13 mouse cellular contexts compared by ENCODE assay signal in the genomic region with DNA sequence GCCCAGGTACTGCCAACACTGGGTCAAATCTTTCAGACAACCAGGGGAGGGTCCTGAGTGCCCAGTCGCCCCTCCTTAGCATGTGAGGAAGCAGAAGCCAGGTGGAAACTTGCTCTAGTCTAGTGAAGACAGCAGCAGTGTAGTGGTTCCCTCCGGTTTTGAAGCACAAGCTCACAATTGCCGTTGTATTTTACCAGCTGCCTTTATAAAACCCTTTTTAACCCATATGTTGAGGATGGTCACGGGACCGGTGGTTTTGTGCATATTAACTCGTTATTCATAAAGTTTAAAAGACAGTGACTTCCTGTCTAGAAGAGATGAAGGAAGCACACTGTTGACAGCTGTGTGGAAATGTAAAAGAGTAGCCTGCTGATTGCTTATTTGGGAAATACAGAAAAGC. TPM values are rescaled to one million over a fixed set of nuclear protein-coding genes. Genes with fewer than 3 reads are reported as not detected.
DNase-seq lines count a peak whose midpoint lies in the region; ATAC-seq lines count a peak whose summit lies in the region.
"Had no signal": no experiment of that assay in that cellular context is flagged by ENCODE, and none has a peak within 500 bp of the region (broad histone marks: within the 10 kb centered on the region; RNA-seq: fewer than 3 reads in every experiment).

No protein-coding gene starts in this region.

- H3K9ac ChIP-seq in heart, embryonic 15.5 days: no peak overlapping the region
- H3K9ac ChIP-seq in limb, embryonic 15.5 days: no peak overlapping the region
- H3K9ac ChIP-seq: forebrain, postnatal 0 days; intestine, embryonic 15.5 days; liver, embryonic 12.5 days had no signal

- no peaks in the 10 kb centered on the region for H3K9me3 ChIP-seq in heart, embryonic 15.5 days (replicated peaks)
- H3K9me3 ChIP-seq in limb, embryonic 15.5 days: no peaks in the 10 kb centered on the region
- H3K9me3 ChIP-seq: intestine, embryonic 15.5 days; liver, embryonic 12.5 days; neural tube, embryonic 13.5 days had no signal

- no peak for ATAC-seq in heart, embryonic 15.5 days (replicated peaks; ENCODE audit: insufficient number of reproducible peaks, insufficient read depth, low FRiP score, low read depth)
- no peak for ATAC-seq in limb, embryonic 15.5 days (ENCODE audit: insufficient number of reproducible peaks, low FRiP score, low TSS enrichment, low read depth)
- ATAC-seq in megakaryocyte, adult 5-6 weeks (ENCODE audit: poor library complexity, severe bottlenecking): no peak
- ATAC-seq: intestine, embryonic 15.5 days; liver, embryonic 12.5 days had no signal

- WGBS in heart, embryonic 15.5 days: 41% methylated on average over 6 of the region's 6 CpGs
- 38% methylated on average over 6 of the region's 6 CpGs for WGBS in limb, embryonic 15.5 days

- intact Hi-C loops in heart, postnatal 25 days (cut with DNase I): loop anchor here (2.0 kb wide), 1 partner anchor 39 kb away; no protein-coding TSS in a partner anchor

- H3K27me3 ChIP-seq in heart, embryonic 15.5 days: no peaks in the 10 kb centered on the region
- no peaks in the 10 kb centered on the region for H3K27me3 ChIP-seq in limb, embryonic 15.5 days
- H3K27me3 ChIP-seq: intestine, embryonic 15.5 days; liver, embryonic 12.5 days; neural tube, embryonic 13.5 days had no signal

- peaks cover 59% of the 10 kb centered on the region for H3K4me1 ChIP-seq in heart, embryonic 15.5 days (replicated peaks)
- H3K4me1 ChIP-seq in limb, embryonic 15.5 days: peaks cover 50% of the 10 kb centered on the region

- no peaks in the 10 kb centered on the region for H3K36me3 ChIP-seq in heart, embryonic 15.5 days
- no peaks in the 10 kb centered on the region for H3K36me3 ChIP-seq in limb, embryonic 15.5 days
- H3K36me3 ChIP-seq: intestine, embryonic 15.5 days had no signal

- peak overlapping the region; percentile 67; the same call in 1 of the 2 replicates for H3K4me2 ChIP-seq in heart, embryonic 15.5 days
- H3K4me2 ChIP-seq in limb, embryonic 15.5 days: no peak overlapping the region

- H3K27ac ChIP-seq in heart, embryonic 15.5 days: peak overlapping the region; percentile 90
- peak overlapping the region; percentile 28; the same call in 1 of the 2 replicates for H3K27ac ChIP-seq in limb, embryonic 15.5 days
- H3K27ac ChIP-seq: liver, embryonic 12.5 days had no signal

- no peak overlapping the region for H3K4me3 ChIP-seq in heart, embryonic 15.5 days
- no peak overlapping the region for H3K4me3 ChIP-seq in limb, embryonic 15.5 days
- H3K4me3 ChIP-seq: liver, embryonic 12.5 days had no signal

- no peak for DNase-seq in heart, postnatal 25 days (ENCODE audit: low spot score)
- peak; percentile 34 to 53 for DNase-seq in spleen, postnatal 36 days (ENCODE audit: low spot score in 2 of 2)
- no peak for DNase-seq in spleen, postnatal 4 days (ENCODE audit: low spot score in 2 of 2)
- DNase-seq in retina, embryonic 14.5 days (ENCODE audit: low spot score): no peak
- DNase-seq: adrenal gland, adult 8-10 months had no signal

RNA-seq across cellular contexts. Expression of a gene that starts 35.9 kb away (rescaled TPM):
- polyA plus RNA-seq in heart, embryonic 15.5 days (2015; fragmentation: Nextera tagmentation; extraction: Ambion mirVana): 2.3 and 2.4 TPM in 2 replicates
- 10 to 100 TPM; 43.1 to 50.6 TPM for total RNA-seq in heart, postnatal 25 days (2021)
- 6.3 and 7.6 TPM in 2 replicates for polyA plus RNA-seq in limb, embryonic 15.5 days (2015; fragmentation: Nextera tagmentation; extraction: Ambion mirVana)
- not detected in 2 replicates for total RNA-seq in megakaryocyte, adult 5-6 weeks (2015)
- not detected in 2 replicates for total RNA-seq in megakaryocyte, adult 5-6 weeks (2017)
- total RNA-seq: forebrain, postnatal 0 days had no signal
- polyA plus RNA-seq: forebrain, postnatal 0 days; midbrain, embryonic 14.5 days had no signal

RNA-seq across cellular contexts. Expression of a gene that starts 52.3 kb away (rescaled TPM):
- polyA plus RNA-seq in heart, embryonic 15.5 days (2015; fragmentation: Nextera tagmentation; extraction: Ambion mirVana): 29.2 TPM in 2 replicates
- 10 to 100 TPM; 53.9 to 58.4 TPM for total RNA-seq in heart, postnatal 25 days (2021)
- polyA plus RNA-seq in limb, embryonic 15.5 days (2015; fragmentation: Nextera tagmentation; extraction: Ambion mirVana): 16.4 and 18.4 TPM in 2 replicates
- 6.1 and 7.5 TPM in 2 replicates for total RNA-seq in megakaryocyte, adult 5-6 weeks (2015)
- total RNA-seq in megakaryocyte, adult 5-6 weeks (2017): 11.4 and 12.0 TPM in 2 replicates

Comparison
In these comparisons a context has a peak if more than half of its experiments do, and no peak if none do; other contexts are left out.
1. DNase-seq: peak in spleen, postnatal 36 days (2 of 2); none in heart, postnatal 25 days (single experiment), spleen, postnatal 4 days (0 of 2) and retina, embryonic 14.5 days (single experiment).
2. RNA of a gene that starts 35.9 kb away (total RNA-seq): 43.1 to 50.6 TPM in heart, postnatal 25 days; not detected in megakaryocyte, adult 5-6 weeks; every median in the first group is over 10 times any median in the second.
3. RNA of a gene that starts 52.3 kb away (total RNA-seq): 53.9 to 58.4 TPM in heart, postnatal 25 days; 6.1 to 12.0 TPM in megakaryocyte, adult 5-6 weeks; every median in the first group is over 4 times any median in the second.